Mouse (Mus musculus) CD4-positive helper T cell, adult 2 months (primary cell): ENCODE results near the gene Antxr1.

Experiments
- DNase-seq: peaks from one replicate; pipeline ENCODE4 v3.0.0-alpha.2; 2012; ENCODE audit warnings: low read depth, missing footprints, low spot score

Antxr1 gene

GRCm38 (mm10) chr6:87292911-87293851 lies 42.4 kb downstream of the Antxr1 start:
- DNase-seq = no peak

- DNase-seq = no peak
Observed at GRCm38 (mm10) chr6:87287251-87287650, 48.4 kb downstream of the Antxr1 start.

- no peak for DNase-seq
Observed at GRCm38 (mm10) chr6:87285365-87285749, 50.3 kb downstream of the Antxr1 start.

GRCm38 (mm10) chr6:87284716-87285364 lies 50.8 kb downstream of the Antxr1 start:
- no peak for DNase-seq

- no peak for DNase-seq
Observed at GRCm38 (mm10) chr6:87282346-87282781, 53.3 kb downstream of the Antxr1 start.

- no peak for DNase-seq
Observed at GRCm38 (mm10) chr6:87281771-87282170, 53.9 kb downstream of the Antxr1 start.

- DNase-seq = no peak
Observed at GRCm38 (mm10) chr6:87278151-87278550, 57.5 kb downstream of the Antxr1 start.

- DNase-seq = no peak
Observed at GRCm38 (mm10) chr6:87277527-87277926, 58.1 kb downstream of the Antxr1 start.

- DNase-seq = no peak
Observed at GRCm38 (mm10) chr6:87276941-87277340, 58.7 kb downstream of the Antxr1 start.

- DNase-seq = no peak
Observed at GRCm38 (mm10) chr6:87274779-87275178, 60.8 kb downstream of the Antxr1 start.

- no peak for DNase-seq
Observed at GRCm38 (mm10) chr6:87273791-87274190, 61.8 kb downstream of the Antxr1 start.

- no peak for DNase-seq
Observed at GRCm38 (mm10) chr6:87273141-87273540, 62.5 kb downstream of the Antxr1 start.

- no peak for DNase-seq
Observed at GRCm38 (mm10) chr6:87272202-87272601, 63.4 kb downstream of the Antxr1 start.

- no peak for DNase-seq
Observed at GRCm38 (mm10) chr6:87270452-87270851, 65.2 kb downstream of the Antxr1 start.

- no peak for DNase-seq
Observed at GRCm38 (mm10) chr6:87269950-87270349, 65.7 kb downstream of the Antxr1 start.

- no peak for DNase-seq
Observed at GRCm38 (mm10) chr6:87262666-87263065, 73.0 kb downstream of the Antxr1 start.

- DNase-seq = no peak
Observed at GRCm38 (mm10) chr6:87258976-87259375, 76.6 kb downstream of the Antxr1 start.

GRCm38 (mm10) chr6:87257981-87258775 lies 77.4 kb downstream of the Antxr1 start:
- DNase-seq = no peak

- DNase-seq = no peak
Observed at GRCm38 (mm10) chr6:87257471-87257870, 78.2 kb downstream of the Antxr1 start.

- DNase-seq = no peak
Observed at GRCm38 (mm10) chr6:87255668-87256067, 80.0 kb downstream of the Antxr1 start.

- DNase-seq = no peak
Observed at GRCm38 (mm10) chr6:87254756-87255155, 80.9 kb downstream of the Antxr1 start.

GRCm38 (mm10) chr6:87251716-87252115 lies 83.9 kb downstream of the Antxr1 start:
- DNase-seq = no peak
